Mouse (Mus musculus): ENCODE measurements around the gene Lcn9. TPM values are rescaled to one million over a fixed set of nuclear protein-coding genes. Genes with fewer than 3 reads are reported as not detected.

Gene Lcn9
- polyA plus RNA-seq, 1 experiment from 2014 or later, result not detected

DNA sequence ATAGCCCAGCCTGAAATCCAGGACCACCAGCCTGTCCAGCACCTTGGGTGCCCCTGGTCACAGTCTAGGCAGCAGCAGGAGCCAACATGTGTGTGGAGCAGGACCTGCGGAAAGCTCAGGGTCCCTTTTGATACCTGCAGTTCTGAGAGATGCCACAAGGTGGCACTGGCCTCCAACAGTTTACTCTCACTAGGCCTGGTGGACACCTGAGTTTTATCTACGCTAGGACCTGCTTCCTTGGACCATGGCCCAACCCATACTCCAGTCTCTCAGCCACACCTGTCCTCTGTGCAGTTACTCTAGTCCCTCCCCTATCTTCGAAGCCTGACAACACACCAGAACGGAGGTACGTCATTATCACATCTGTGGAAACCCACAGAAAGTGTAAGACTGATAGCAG is 13.3 kb downstream of the Lcn9 start:
- no peak for ATAC-seq (ENCODE audit: insufficient read depth, low FRiP score, low TSS enrichment)
- no peaks in the 10 kb centered on the region for H3K4me1 ChIP-seq (ENCODE audit: control insufficient read depth, insufficient read depth, low read length)
- no peak overlapping the region for H3K4me2 ChIP-seq (ENCODE audit: low read depth)
- H3K27ac ChIP-seq (ENCODE audit: low read depth, low read length), result no peak overlapping the region
- H3K4me3 ChIP-seq (ENCODE audit: low read depth, low read length), result no peak overlapping the region
- H3K27me3 ChIP-seq (ENCODE audit: control insufficient read depth, insufficient read depth, low read length), result no peaks in the 10 kb centered on the region
- peak; percentile 73 for DNase-seq (ENCODE audit: low spot score)
- H3K9me3 ChIP-seq (ENCODE audit: control insufficient read depth, low read length), result no peaks in the 10 kb centered on the region
- 54% methylated on average over 5 of the region's 5 CpGs for WGBS
- no peaks in the 10 kb centered on the region for H3K36me3 ChIP-seq (ENCODE audit: control insufficient read depth, insufficient read depth, low read length)
- H3K9ac ChIP-seq (ENCODE audit: low read length), result no peak overlapping the region

DNA sequence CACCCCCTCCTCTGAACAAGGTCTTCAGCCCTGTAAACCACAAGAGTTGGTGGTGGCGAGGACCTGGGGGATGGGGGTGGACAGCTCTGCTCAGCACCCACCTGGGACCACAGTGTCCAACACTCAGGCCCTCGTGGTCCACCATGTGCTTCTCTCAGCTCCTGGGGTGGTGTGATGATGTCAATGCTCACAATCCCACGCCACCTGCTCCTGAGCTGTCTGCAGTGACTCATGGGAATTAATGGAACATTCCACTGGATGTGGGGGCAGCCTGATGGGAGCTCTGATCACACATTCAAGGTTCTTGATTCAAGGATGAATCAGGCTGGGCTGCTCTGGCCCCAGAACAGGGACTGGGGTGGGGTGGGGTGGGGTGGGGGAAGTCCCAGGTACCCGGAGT is 19.2 kb downstream of the Lcn9 start:
- Histone ChIP-seq H3K27me3 (ENCODE audit: control insufficient read depth, insufficient read depth, low read length) (no peaks in the 10 kb centered on the region), H3K36me3 (ENCODE audit: control insufficient read depth, insufficient read depth, low read length) (no peaks in the 10 kb centered on the region), H3K9ac (ENCODE audit: low read length) (no peak overlapping the region), H3K4me2 (ENCODE audit: low read depth) (no peak overlapping the region), H3K27ac (ENCODE audit: low read depth, low read length) (no peak overlapping the region), H3K4me1 (ENCODE audit: control insufficient read depth, insufficient read depth, low read length) (no peaks in the 10 kb centered on the region), H3K9me3 (ENCODE audit: control insufficient read depth, low read length) (no peaks in the 10 kb centered on the region), H3K4me3 (ENCODE audit: low read depth, low read length) (no peak overlapping the region)
- DNase-seq (ENCODE audit: low spot score), result no peak
- WGBS, result 69% methylated on average over 4 of the region's 4 CpGs
- ATAC-seq (ENCODE audit: insufficient read depth, low FRiP score, low TSS enrichment), result no peak

DNA sequence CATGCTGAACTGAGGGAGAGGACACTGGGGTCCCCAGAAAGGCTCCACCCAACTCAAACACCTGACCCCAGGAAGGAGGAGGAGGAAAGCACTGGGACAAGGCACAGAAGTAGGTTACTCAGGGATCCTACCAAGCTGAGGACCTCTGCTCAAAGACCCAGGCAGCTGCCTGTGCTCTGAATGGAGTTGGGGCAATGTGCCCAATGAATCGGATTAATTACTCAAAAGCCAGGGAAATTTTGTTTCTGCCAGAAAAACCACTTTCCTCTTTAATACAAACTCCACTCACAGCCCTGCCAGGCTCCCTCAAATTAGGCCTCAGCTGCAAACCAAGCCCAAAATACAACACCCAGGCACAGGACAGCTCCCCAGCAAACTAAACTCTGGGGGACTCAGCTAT is 19.8 kb downstream of the Lcn9 start:
- H3K27me3 ChIP-seq (ENCODE audit: control insufficient read depth, insufficient read depth, low read length), result no peaks in the 10 kb centered on the region
- no peak overlapping the region for H3K9ac ChIP-seq (ENCODE audit: low read length)
- 74% methylated on average over 1 of the region's 1 CpGs for WGBS
- no peaks in the 10 kb centered on the region for H3K9me3 ChIP-seq (ENCODE audit: control insufficient read depth, low read length)
- no peak for DNase-seq (ENCODE audit: low spot score)
- no peak overlapping the region for H3K4me2 ChIP-seq (ENCODE audit: low read depth)
- no peak for ATAC-seq (ENCODE audit: insufficient read depth, low FRiP score, low TSS enrichment)
- no peak overlapping the region for H3K27ac ChIP-seq (ENCODE audit: low read depth, low read length)
- no peak overlapping the region for H3K4me3 ChIP-seq (ENCODE audit: low read depth, low read length)
- no peaks in the 10 kb centered on the region for H3K36me3 ChIP-seq (ENCODE audit: control insufficient read depth, insufficient read depth, low read length)
- H3K4me1 ChIP-seq (ENCODE audit: control insufficient read depth, insufficient read depth, low read length), result no peaks in the 10 kb centered on the region

DNA sequence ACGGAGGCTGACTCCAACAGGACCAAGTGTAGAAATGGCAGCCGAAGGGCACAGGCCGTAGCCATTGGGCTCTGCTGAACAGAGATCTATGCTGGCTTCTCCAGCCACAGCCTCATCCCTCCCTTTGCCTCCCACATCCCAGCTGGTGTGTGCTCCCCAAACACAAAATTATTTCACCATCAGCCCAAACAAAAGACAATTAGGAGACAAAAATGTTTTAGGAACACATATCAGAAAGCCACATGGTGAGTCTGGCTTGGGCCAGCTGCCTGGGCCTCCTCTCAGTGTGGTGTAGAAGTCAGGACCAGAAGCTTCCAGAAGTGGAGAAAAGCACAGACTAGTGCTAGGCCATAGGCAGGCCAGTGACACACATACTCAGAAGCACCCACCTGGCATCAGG is 21.1 kb downstream of the Lcn9 start:
- no peak for ATAC-seq (ENCODE audit: insufficient read depth, low FRiP score, low TSS enrichment)

DNA sequence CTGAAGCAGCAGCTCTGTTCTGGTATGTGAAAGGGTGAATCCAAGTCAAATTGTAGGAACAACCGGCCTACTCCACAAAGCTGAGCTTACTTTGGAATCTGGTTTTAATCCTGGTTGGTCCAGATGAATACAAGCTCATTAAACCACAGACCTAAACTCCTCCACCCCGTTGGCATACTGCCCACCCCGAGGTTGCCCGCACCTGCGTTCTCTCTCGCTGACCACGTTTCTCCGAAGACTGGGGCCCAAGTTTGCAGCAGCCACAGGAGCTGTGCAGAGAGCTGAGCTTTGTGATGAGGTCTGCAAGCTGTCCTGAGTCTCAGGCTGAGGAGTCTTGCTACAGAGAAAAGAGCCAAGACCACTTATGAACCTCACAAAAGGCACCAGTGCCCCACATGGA is 23.6 kb downstream of the Lcn9 start:
- H3K4me1 ChIP-seq (ENCODE audit: control insufficient read depth, insufficient read depth, low read length), result no peaks in the 10 kb centered on the region
- H3K9ac ChIP-seq (ENCODE audit: low read length), result no peak overlapping the region

More for the DNA sequence above, 21.1 kb downstream of the Lcn9 start:
- H3K27me3 ChIP-seq (ENCODE audit: control insufficient read depth, insufficient read depth, low read length), result no peaks in the 10 kb centered on the region
- DNase-seq (ENCODE audit: low spot score), result no peak
- no peak overlapping the region for H3K27ac ChIP-seq (ENCODE audit: low read depth, low read length)
- H3K4me2 ChIP-seq (ENCODE audit: low read depth), result no peak overlapping the region
- no peak overlapping the region for H3K9ac ChIP-seq (ENCODE audit: low read length)
- 86% methylated on average over 3 of the region's 3 CpGs for WGBS
- no peaks in the 10 kb centered on the region for H3K9me3 ChIP-seq (ENCODE audit: control insufficient read depth, low read length)
- no peaks in the 10 kb centered on the region for H3K4me1 ChIP-seq (ENCODE audit: control insufficient read depth, insufficient read depth, low read length)
- H3K36me3 ChIP-seq (ENCODE audit: control insufficient read depth, insufficient read depth, low read length), result no peaks in the 10 kb centered on the region
- H3K4me3 ChIP-seq (ENCODE audit: low read depth, low read length), result no peak overlapping the region

DNA sequence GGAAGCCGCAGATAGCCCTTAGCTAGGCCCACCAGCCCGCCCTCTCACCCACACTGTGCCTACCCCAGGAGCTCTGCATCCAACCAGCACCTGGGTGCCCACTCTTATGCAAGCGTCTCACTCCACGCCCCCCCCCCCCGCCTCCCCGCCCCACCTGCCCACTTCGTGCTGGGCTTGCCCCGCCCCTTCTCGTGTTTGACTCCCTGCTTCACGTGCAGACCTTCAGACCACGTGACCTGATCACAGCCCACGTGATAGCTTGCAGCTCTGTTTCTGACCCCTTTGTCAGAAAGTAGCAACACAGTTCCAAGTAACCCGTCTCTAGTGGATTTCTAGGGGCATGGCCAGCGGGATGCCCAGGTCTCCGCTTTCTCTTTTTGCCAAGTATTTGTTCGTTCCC is 24.3 kb downstream of the Lcn9 start, which contains the start of gene Sohlh1:
TSS of gene Sohlh1 (minus strand) at position 23 of the 400 bp plus-strand sequence.
- ATAC-seq (ENCODE audit: insufficient read depth, low FRiP score, low TSS enrichment), result no peak
- Histone ChIP-seq H3K27me3 (ENCODE audit: control insufficient read depth, insufficient read depth, low read length) (no peaks in the 10 kb centered on the region), H3K36me3 (ENCODE audit: control insufficient read depth, insufficient read depth, low read length) (no peaks in the 10 kb centered on the region), H3K9me3 (ENCODE audit: control insufficient read depth, low read length) (no peaks in the 10 kb centered on the region), H3K4me1 (ENCODE audit: control insufficient read depth, insufficient read depth, low read length) (no peaks in the 10 kb centered on the region), H3K9ac (ENCODE audit: low read length) (no peak within 1 kb of the TSS), H3K4me2 (ENCODE audit: low read depth) (no peak within 1 kb of the TSS), H3K4me3 (ENCODE audit: low read depth, low read length) (no peak within 1 kb of the TSS), H3K27ac (ENCODE audit: low read depth, low read length) (no peak within 1 kb of the TSS)
- no peak for DNase-seq (ENCODE audit: low spot score)
- WGBS, result 78% methylated on average over 12 of the region's 16 CpGs

More for the DNA sequence above, 23.6 kb downstream of the Lcn9 start:
- no peak overlapping the region for H3K27ac ChIP-seq (ENCODE audit: low read depth, low read length)
- H3K27me3 ChIP-seq (ENCODE audit: control insufficient read depth, insufficient read depth, low read length), result no peaks in the 10 kb centered on the region
- H3K4me2 ChIP-seq (ENCODE audit: low read depth), result no peak overlapping the region
- ATAC-seq (ENCODE audit: insufficient read depth, low FRiP score, low TSS enrichment), result no peak
- no peaks in the 10 kb centered on the region for H3K9me3 ChIP-seq (ENCODE audit: control insufficient read depth, low read length)
- 93% methylated on average over 8 of the region's 8 CpGs for WGBS
- no peaks in the 10 kb centered on the region for H3K36me3 ChIP-seq (ENCODE audit: control insufficient read depth, insufficient read depth, low read length)
- no peak for DNase-seq (ENCODE audit: low spot score)
- no peak overlapping the region for H3K4me3 ChIP-seq (ENCODE audit: low read depth, low read length)

DNA sequence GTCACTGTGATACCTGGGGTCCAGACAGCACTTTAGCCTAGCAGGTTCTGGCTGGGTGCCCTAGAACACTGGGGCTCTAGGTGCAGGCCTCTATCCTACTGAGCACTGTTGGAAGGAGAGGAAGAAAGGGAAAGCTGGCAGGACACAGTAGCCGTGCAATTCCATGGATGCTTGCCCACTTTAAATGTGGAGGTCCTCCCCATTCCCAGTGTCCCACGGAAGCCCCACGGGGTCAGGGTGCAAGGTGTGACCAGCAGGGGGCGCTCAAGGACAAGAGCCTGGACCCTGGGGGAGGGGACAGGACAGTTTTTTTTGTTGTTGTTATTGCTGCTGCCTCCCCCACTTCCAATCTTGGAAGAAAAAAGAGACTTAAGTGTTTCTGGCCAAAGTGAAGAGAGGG is 27.4 kb downstream of the Lcn9 start:
- no peaks in the 10 kb centered on the region for H3K4me1 ChIP-seq (ENCODE audit: control insufficient read depth, insufficient read depth, low read length)
- no peaks in the 10 kb centered on the region for H3K36me3 ChIP-seq (ENCODE audit: control insufficient read depth, insufficient read depth, low read length)
- H3K9ac ChIP-seq (ENCODE audit: low read length), result no peak overlapping the region
- DNase-seq (ENCODE audit: low spot score) (peak; percentile 63), ATAC-seq (ENCODE audit: insufficient read depth, low FRiP score, low TSS enrichment) (no peak)
- no peaks in the 10 kb centered on the region for H3K27me3 ChIP-seq (ENCODE audit: control insufficient read depth, insufficient read depth, low read length)
- H3K27ac ChIP-seq (ENCODE audit: low read depth, low read length), result no peak overlapping the region
- no peak overlapping the region for H3K4me2 ChIP-seq (ENCODE audit: low read depth)
- no peaks in the 10 kb centered on the region for H3K9me3 ChIP-seq (ENCODE audit: control insufficient read depth, low read length)
- WGBS, result 18% methylated on average over 4 of the region's 4 CpGs
- H3K4me3 ChIP-seq (ENCODE audit: low read depth, low read length), result no peak overlapping the region

DNA sequence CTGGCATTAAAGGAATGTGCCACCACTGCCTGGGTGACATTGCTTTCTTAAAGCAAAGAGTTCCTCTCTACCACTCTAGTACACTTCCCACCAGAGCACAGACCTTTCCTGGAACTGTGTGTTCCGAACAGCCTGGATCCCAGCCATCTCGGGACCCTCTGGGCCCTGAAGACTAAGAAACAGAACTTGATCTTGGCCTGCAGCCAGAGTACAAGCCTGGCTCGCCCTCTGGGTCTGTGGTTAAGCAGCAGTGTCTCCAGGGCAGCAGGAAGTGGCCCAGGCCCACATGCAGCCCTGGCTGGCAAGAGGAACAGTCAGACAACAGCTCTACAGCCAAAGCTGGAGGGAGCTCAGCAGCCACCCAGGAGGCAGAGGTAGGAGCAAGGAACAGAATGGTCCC is 29.7 kb downstream of the Lcn9 start:
- Histone ChIP-seq H3K4me1 (ENCODE audit: control insufficient read depth, insufficient read depth, low read length) (no peaks in the 10 kb centered on the region), H3K36me3 (ENCODE audit: control insufficient read depth, insufficient read depth, low read length) (no peaks in the 10 kb centered on the region), H3K27me3 (ENCODE audit: control insufficient read depth, insufficient read depth, low read length) (no peaks in the 10 kb centered on the region), H3K4me3 (ENCODE audit: low read depth, low read length) (no peak overlapping the region), H3K9me3 (ENCODE audit: control insufficient read depth, low read length) (no peaks in the 10 kb centered on the region), H3K9ac (ENCODE audit: low read length) (no peak overlapping the region), H3K4me2 (ENCODE audit: low read depth) (no peak overlapping the region), H3K27ac (ENCODE audit: low read depth, low read length) (no peak overlapping the region)
- no peak for ATAC-seq (ENCODE audit: insufficient read depth, low FRiP score, low TSS enrichment)
- WGBS, result 71% methylated on average over 3 of the region's 3 CpGs
- DNase-seq (ENCODE audit: low spot score), result no peak

DNA sequence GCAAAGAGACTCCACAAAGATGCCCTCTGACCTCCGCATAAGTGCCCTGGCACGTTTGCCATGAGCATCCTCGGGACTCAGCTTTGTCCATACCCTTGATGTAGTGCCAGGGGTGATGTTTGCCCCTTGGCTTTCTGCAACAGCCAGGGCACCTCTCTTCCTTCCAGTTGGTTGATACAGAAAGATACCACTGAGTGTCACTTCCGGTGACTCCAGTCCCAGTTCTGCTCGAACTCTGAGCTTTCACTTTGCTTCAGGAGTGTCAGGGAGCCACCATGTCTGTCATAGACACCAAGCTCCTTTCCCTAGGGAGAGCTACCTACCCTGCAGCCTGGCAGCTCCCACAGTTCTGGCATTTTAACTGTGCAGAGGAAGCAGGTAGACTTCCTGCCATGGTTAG is 31.0 kb downstream of the Lcn9 start:
- Histone ChIP-seq H3K4me2 (ENCODE audit: low read depth) (no peak overlapping the region), H3K27me3 (ENCODE audit: control insufficient read depth, insufficient read depth, low read length) (no peaks in the 10 kb centered on the region), H3K4me1 (ENCODE audit: control insufficient read depth, insufficient read depth, low read length) (no peaks in the 10 kb centered on the region), H3K36me3 (ENCODE audit: control insufficient read depth, insufficient read depth, low read length) (no peaks in the 10 kb centered on the region), H3K4me3 (ENCODE audit: low read depth, low read length) (no peak overlapping the region), H3K9me3 (ENCODE audit: control insufficient read depth, low read length) (no peaks in the 10 kb centered on the region), H3K27ac (ENCODE audit: low read depth, low read length) (no peak overlapping the region), H3K9ac (ENCODE audit: low read length) (no peak overlapping the region)
- no peak for ATAC-seq (ENCODE audit: insufficient read depth, low FRiP score, low TSS enrichment)
- no peak for DNase-seq (ENCODE audit: low spot score)
- whole genome bisulfite sequencing, result 82% methylated on average over 5 of the region's 5 CpGs
